Mouse (Mus musculus) lung, embryonic 15.5 days (tissue): Measurements from ENCODE around the gene Cdk20. TPM values are rescaled to one million over a fixed set of nuclear protein-coding genes. Genes with fewer than 3 reads are reported as not detected.

Source experiments
- ATAC-seq: fragments of 200-750 bp; cut with Nextera tagmentation; 2 replicates; pipeline ENCODE4 v1.8.0; 2017; ENCODE audit warnings: moderate number of reproducible peaks, borderline replicate concordance; ENCODE audit not compliant: low FRiP score, low TSS enrichment; ENCODE audit errors: extremely low read depth
- H3K27ac ChIP-seq: fragments of 300-500 bp; sonication (generic); 2 replicates; pipeline ENCODE4 v1.5.1; 2015; ENCODE audit warnings: moderate library complexity, mild to moderate bottlenecking, inconsistent platforms
- H3K27me3 ChIP-seq: fragments of 300-500 bp; sonication (generic); 2 replicates; pipeline ENCODE4 v1.6.1; 2015; ENCODE audit warnings: inconsistent platforms
- H3K36me3 ChIP-seq: fragments of 300-500 bp; sonication (generic); 2 replicates; pipeline ENCODE4 v1.6.1; 2015; ENCODE audit warnings: inconsistent platforms
- H3K4me1 ChIP-seq: fragments of 300-500 bp; sonication (generic); 2 replicates; pipeline ENCODE4 v1.6.1; 2015; ENCODE audit warnings: inconsistent platforms
- H3K4me2 ChIP-seq: fragments of 300-500 bp; sonication (generic); 2 replicates; pipeline ENCODE4 v1.6.1; 2015; ENCODE audit warnings: inconsistent platforms, mild to moderate bottlenecking, moderate library complexity
- H3K4me3 ChIP-seq: fragments of 300-500 bp; sonication (generic); 2 replicates; pipeline ENCODE4 v1.5.1; 2015; ENCODE audit warnings: mild to moderate bottlenecking, inconsistent platforms
- H3K9ac ChIP-seq: fragments of 300-500 bp; sonication (generic); 2 replicates; pipeline ENCODE4 v1.6.1; 2015; ENCODE audit warnings: inconsistent platforms
- H3K9me3 ChIP-seq: fragments of 300-500 bp; sonication (generic); 2 replicates; pipeline ENCODE4 v1.6.1; 2016; ENCODE audit warnings: inconsistent platforms
- WGBS: fragments of 180-500 bp; shearing (Covaris S2); methylation state at CpG from one replicate; pipeline ENCODE4 v1.1.7; 2015; 5-methylcytosine and 5-hydroxymethylcytosine counted together
- polyA plus RNA-seq: library from polyadenylated mRNA; unstranded; fragments of >200 nt; fragmentation: Nextera tagmentation; extraction: Ambion mirVana; gene quantifications from 2 replicates; pipeline ENCODE4 v1.2.1, GENCODE M21; 2015

Gene Cdk20
- polyA plus RNA-seq, 1 experiment from 2014 or later: 11.1 TPM

GRCm38 (mm10) chr13:64405550-64405949 is 26.6 kb upstream of the Cdk20 start:
- H3K9ac ChIP-seq: no peak overlapping the region
- H3K4me3 ChIP-seq: no peak overlapping the region
- H3K27ac ChIP-seq: no peak overlapping the region
- ATAC-seq: no peak
- no peaks in the 10 kb centered on the region for H3K36me3 ChIP-seq
- H3K27me3 ChIP-seq: no peaks in the 10 kb centered on the region
- 62% methylated on average over 6 of the region's 6 CpGs for WGBS
- no peak overlapping the region for H3K4me2 ChIP-seq
- H3K9me3 ChIP-seq: no peaks in the 10 kb centered on the region
- peaks cover 4% of the 10 kb centered on the region for H3K4me1 ChIP-seq

GRCm38 (mm10) chr13:64407992-64408391 is 24.1 kb upstream of the Cdk20 start:
- H3K27ac ChIP-seq: no peak overlapping the region
- H3K4me3 ChIP-seq: no peak overlapping the region
- no peak overlapping the region for H3K4me2 ChIP-seq
- no peaks in the 10 kb centered on the region for H3K36me3 ChIP-seq
- ATAC-seq: no peak
- 87% methylated on average over 5 of the region's 5 CpGs for WGBS
- H3K4me1 ChIP-seq: no peaks in the 10 kb centered on the region
- no peaks in the 10 kb centered on the region for H3K27me3 ChIP-seq
- no peak overlapping the region for H3K9ac ChIP-seq
- no peaks in the 10 kb centered on the region for H3K9me3 ChIP-seq

GRCm38 (mm10) chr13:64410604-64411003 is 21.5 kb upstream of the Cdk20 start:
- Histone ChIP-seq H3K36me3 (no peaks in the 10 kb centered on the region), H3K27ac (no peak overlapping the region), H3K9me3 (no peaks in the 10 kb centered on the region), H3K4me3 (no peak overlapping the region), H3K4me1 (no peaks in the 10 kb centered on the region), H3K9ac (no peak overlapping the region), H3K27me3 (no peaks in the 10 kb centered on the region), H3K4me2 (no peak overlapping the region)
- ATAC-seq: no peak
- WGBS: 64% methylated on average over 5 of the region's 5 CpGs

- WGBS: 63% methylated on average over 2 of the region's 2 CpGs
Observed at GRCm38 (mm10) chr13:64411282-64411681, 20.8 kb upstream of the Cdk20 start.

GRCm38 (mm10) chr13:64412752-64413257 is 19.3 kb upstream of the Cdk20 start:
- no peak overlapping the region for H3K4me2 ChIP-seq
- H3K9ac ChIP-seq: no peak overlapping the region
- ATAC-seq: no peak
- WGBS: 66% methylated on average over 2 of the region's 2 CpGs
- H3K27ac ChIP-seq: no peak overlapping the region
- no peaks in the 10 kb centered on the region for H3K36me3 ChIP-seq
- no peaks in the 10 kb centered on the region for H3K4me1 ChIP-seq
- no peaks in the 10 kb centered on the region for H3K27me3 ChIP-seq
- no peaks in the 10 kb centered on the region for H3K9me3 ChIP-seq
- H3K4me3 ChIP-seq: no peak overlapping the region

More at GRCm38 (mm10) chr13:64411282-64411681, 20.8 kb upstream of the Cdk20 start:
- Histone ChIP-seq H3K9ac (no peak overlapping the region), H3K36me3 (no peaks in the 10 kb centered on the region), H3K4me2 (no peak overlapping the region), H3K27ac (no peak overlapping the region), H3K27me3 (no peaks in the 10 kb centered on the region), H3K4me3 (no peak overlapping the region), H3K9me3 (no peaks in the 10 kb centered on the region), H3K4me1 (no peaks in the 10 kb centered on the region)
- no peak for ATAC-seq

GRCm38 (mm10) chr13:64415659-64416058 is 16.5 kb upstream of the Cdk20 start:
- no peak for ATAC-seq
- Histone ChIP-seq H3K36me3 (no peaks in the 10 kb centered on the region), H3K4me3 (no peak overlapping the region), H3K27ac (no peak overlapping the region), H3K9ac (no peak overlapping the region), H3K4me2 (no peak overlapping the region), H3K9me3 (no peaks in the 10 kb centered on the region), H3K27me3 (no peaks in the 10 kb centered on the region), H3K4me1 (no peaks in the 10 kb centered on the region)
- 92% methylated on average over 2 of the region's 2 CpGs for WGBS

GRCm38 (mm10) chr13:64416955-64417601 is 15.0 kb upstream of the Cdk20 start:
- ATAC-seq: peak; percentile 57; the same call in 1 of the 2 replicates
- H3K9me3 ChIP-seq: no peaks in the 10 kb centered on the region
- no peaks in the 10 kb centered on the region for H3K36me3 ChIP-seq
- no peak overlapping the region for H3K27ac ChIP-seq
- H3K9ac ChIP-seq: no peak overlapping the region
- H3K4me2 ChIP-seq: no peak overlapping the region
- H3K27me3 ChIP-seq: no peaks in the 10 kb centered on the region
- H3K4me1 ChIP-seq: no peaks in the 10 kb centered on the region; the same call in 1 of the 2 replicates
- WGBS: 40% methylated on average over 5 of the region's 5 CpGs
- H3K4me3 ChIP-seq: no peak overlapping the region

- no peak for ATAC-seq
- H3K4me1 ChIP-seq: no peaks in the 10 kb centered on the region; the same call in 1 of the 2 replicates
- H3K4me3 ChIP-seq: no peak overlapping the region
- H3K9me3 ChIP-seq: no peaks in the 10 kb centered on the region
- H3K4me2 ChIP-seq: no peak overlapping the region
- WGBS: 42% methylated on average over 1 of the region's 1 CpGs
- no peaks in the 10 kb centered on the region for H3K27me3 ChIP-seq
- no peaks in the 10 kb centered on the region for H3K36me3 ChIP-seq
- no peak overlapping the region for H3K27ac ChIP-seq
- H3K9ac ChIP-seq: no peak overlapping the region
Observed at GRCm38 (mm10) chr13:64420847-64421246, 11.3 kb upstream of the Cdk20 start.

- Histone ChIP-seq H3K27ac (no peak overlapping the region), H3K9ac (no peak overlapping the region), H3K4me3 (no peak overlapping the region), H3K9me3 (no peaks in the 10 kb centered on the region), H3K4me1 (no peaks in the 10 kb centered on the region; the same call in 1 of the 2 replicates), H3K4me2 (no peak overlapping the region), H3K27me3 (no peaks in the 10 kb centered on the region), H3K36me3 (no peaks in the 10 kb centered on the region)
- ATAC-seq: no peak
- 36% methylated on average over 3 of the region's 3 CpGs for WGBS
Observed at GRCm38 (mm10) chr13:64421386-64421785, 10.7 kb upstream of the Cdk20 start.

GRCm38 (mm10) chr13:64421952-64422606 is 10.0 kb upstream of the Cdk20 start:
- H3K36me3 ChIP-seq: no peaks in the 10 kb centered on the region
- H3K4me3 ChIP-seq: no peak overlapping the region
- H3K4me2 ChIP-seq: no peak overlapping the region
- no peaks in the 10 kb centered on the region for H3K27me3 ChIP-seq
- no peaks in the 10 kb centered on the region; the same call in 1 of the 2 replicates for H3K4me1 ChIP-seq
- H3K27ac ChIP-seq: no peak overlapping the region
- H3K9ac ChIP-seq: no peak overlapping the region
- H3K9me3 ChIP-seq: no peaks in the 10 kb centered on the region
- no peak for ATAC-seq
- WGBS: 80% methylated on average over 7 of the region's 7 CpGs

- H3K4me3 ChIP-seq: no peak overlapping the region
- H3K4me1 ChIP-seq: no peaks in the 10 kb centered on the region; the same call in 1 of the 2 replicates
- H3K4me2 ChIP-seq: no peak overlapping the region
- no peaks in the 10 kb centered on the region for H3K9me3 ChIP-seq
- WGBS: 87% methylated on average over 6 of the region's 6 CpGs
- H3K27ac ChIP-seq: no peak overlapping the region
- no peaks in the 10 kb centered on the region for H3K27me3 ChIP-seq
- no peaks in the 10 kb centered on the region for H3K36me3 ChIP-seq
- ATAC-seq: no peak
- no peak overlapping the region for H3K9ac ChIP-seq
Observed at GRCm38 (mm10) chr13:64422607-64422957, 9.5 kb upstream of the Cdk20 start.

- H3K4me1 ChIP-seq: no peaks in the 10 kb centered on the region; the same call in 1 of the 2 replicates
- 58% methylated on average over 3 of the region's 3 CpGs for WGBS
- no peak overlapping the region for H3K27ac ChIP-seq
- H3K36me3 ChIP-seq: no peaks in the 10 kb centered on the region
- H3K27me3 ChIP-seq: no peaks in the 10 kb centered on the region
- no peak for ATAC-seq
- no peak overlapping the region for H3K4me3 ChIP-seq
- H3K9ac ChIP-seq: no peak overlapping the region
- H3K9me3 ChIP-seq: no peaks in the 10 kb centered on the region
- no peak overlapping the region for H3K4me2 ChIP-seq
Observed at GRCm38 (mm10) chr13:64424347-64424746, 7.8 kb upstream of the Cdk20 start.
